Mouse (Mus musculus): Measurements from ENCODE around the gene Adgrv1. TPM values are rescaled to one million over a fixed set of nuclear protein-coding genes. Genes with fewer than 3 reads are reported as not detected.
A peak's percentile ranks its signal among the peaks of the same experiment; 100 is the strongest.
"Not testable (repeated sequence)": the region's sequence is repeated elsewhere in the genome, so short reads cannot be mapped to it uniquely, and the experiment has no call there.

The Adgrv1 gene
- total RNA-seq (2022) = 1 to 10 TPM; 1.6 to 2.9 (median 1.7) TPM

DNA sequence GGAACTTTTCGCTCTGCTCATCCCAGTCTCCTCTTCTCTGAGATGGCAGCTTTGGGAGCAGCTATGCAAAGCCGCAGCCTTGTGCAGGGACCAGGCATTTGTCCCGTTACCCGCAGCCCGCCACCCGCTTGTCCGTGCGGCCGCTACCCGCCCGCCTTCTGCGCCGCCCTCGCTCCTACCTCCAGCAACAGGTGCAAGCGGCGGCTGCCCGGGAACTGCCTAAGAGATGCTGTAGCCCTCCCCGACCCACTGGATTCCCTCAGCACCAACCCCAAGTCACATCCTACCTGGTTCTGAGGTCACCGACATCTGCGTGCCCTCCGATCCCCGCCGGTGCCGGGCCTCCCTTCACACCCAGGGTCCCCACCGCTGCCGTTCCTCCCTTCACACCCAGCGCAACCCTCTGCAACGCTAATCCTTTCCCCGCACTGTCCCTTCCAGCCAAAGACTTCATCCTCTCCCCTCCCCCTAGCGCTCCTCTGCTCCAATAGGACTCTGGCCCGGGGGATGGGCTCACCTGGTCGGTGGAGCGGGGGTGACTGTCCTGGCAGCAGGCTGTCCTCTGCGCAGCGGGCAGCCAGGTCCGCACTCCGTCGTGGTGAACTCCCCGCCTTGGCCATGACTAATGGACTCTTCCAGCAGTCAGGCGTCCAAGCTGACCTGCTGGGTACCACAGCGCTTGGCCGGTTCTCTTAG is at the start of gene Adgrv1:
Gene Adgrv1 (minus strand): TSS at position 435 of the 696 bp plus-strand sequence.
- peak; percentile 74 for DNase-seq

DNA sequence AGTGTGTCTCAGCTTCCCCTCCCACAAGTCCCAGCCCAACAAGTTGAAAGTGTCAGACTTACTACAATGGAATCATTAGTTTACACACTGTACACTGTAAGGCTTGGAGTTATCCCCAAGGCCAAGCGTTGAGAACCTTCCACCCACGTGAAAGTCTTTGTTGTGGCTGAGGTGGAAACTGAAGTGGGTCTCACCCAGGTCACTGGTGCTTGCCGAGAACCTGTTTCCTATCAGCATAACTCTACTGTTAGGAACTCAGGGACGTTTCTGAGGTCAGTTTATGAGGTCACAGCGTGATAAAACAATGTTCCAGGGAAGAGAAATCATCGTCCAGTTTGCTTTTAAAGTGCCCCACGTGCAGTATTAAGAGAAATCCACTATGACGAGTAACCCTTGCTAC is 42.4 kb upstream of the Adgrv1 start:
- no peak for DNase-seq

DNA sequence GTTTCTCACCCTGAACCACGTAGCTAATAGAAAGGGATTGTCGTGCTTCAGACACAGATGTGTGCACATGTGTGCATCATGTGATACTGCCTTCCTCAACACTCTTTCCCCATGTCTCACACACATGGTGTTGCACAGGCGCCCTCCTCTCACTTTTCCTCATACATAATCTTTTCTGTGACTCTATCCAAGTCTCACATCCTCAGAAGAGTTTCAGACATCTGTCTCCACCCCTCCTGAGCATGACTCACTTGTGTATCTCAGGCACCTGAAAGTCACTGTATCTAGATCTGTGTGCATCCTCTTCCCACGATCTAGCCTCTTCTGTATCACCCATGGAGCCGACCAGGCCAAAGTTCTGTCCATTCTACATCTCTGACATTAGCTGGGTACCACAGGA is 34.8 kb upstream of the Adgrv1 start:
- DNase-seq = no peak

DNA sequence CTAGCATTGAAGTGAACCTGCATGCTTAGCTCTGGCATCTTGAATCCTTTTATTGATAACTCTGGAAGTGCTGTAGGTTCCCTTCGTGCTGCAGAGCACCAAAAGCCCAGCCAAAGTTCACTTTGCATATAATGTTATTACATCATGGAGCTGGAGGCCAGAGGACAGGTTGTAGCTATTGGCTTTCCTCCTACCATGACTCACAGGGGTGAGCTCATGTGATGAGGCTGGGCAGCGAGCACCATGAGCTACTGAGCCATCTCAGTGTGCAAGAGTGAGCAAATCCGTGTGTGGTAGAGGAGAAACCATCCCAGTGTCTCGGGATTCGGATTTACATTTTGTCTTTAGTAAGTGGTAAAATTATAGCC is 31.4 kb upstream of the Adgrv1 start:
- DNase-seq = peak; percentile 32

DNA sequence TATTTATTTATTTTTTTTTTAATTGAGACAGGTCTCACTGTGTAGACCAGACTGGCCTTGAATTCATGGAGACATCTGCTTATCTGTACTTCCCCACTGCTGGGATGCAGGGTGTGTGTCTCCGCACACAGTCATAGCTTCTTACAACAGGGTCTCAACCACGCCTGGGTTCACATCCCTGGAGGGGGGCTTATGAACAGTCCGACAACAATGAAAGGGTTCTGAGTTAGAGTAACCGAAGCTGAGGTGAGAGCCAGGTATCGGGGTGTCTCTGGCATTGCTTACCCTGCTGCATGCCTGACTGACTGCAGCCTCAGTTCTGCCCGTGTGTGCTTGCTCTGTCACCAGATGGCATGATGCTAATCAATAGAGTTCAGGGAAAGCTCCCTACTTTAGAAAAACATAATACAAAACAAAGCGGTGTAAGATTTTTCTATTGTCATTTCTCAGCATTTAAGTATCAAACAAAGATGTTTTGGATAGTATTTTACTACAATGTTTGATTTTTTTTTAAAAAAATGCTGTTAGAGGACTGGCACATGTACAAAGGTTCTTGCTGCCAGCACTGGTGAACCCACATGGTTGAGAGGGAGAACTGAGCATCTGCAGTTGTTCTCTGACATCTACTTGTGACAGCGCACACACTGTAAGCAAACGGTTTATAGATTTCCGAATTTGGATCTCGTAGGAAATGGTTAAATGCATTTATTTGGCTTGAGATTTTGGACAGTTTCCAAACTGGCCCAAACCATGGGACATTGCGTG is 30.8 kb upstream of the Adgrv1 start:
- DNase-seq = no peak

DNA sequence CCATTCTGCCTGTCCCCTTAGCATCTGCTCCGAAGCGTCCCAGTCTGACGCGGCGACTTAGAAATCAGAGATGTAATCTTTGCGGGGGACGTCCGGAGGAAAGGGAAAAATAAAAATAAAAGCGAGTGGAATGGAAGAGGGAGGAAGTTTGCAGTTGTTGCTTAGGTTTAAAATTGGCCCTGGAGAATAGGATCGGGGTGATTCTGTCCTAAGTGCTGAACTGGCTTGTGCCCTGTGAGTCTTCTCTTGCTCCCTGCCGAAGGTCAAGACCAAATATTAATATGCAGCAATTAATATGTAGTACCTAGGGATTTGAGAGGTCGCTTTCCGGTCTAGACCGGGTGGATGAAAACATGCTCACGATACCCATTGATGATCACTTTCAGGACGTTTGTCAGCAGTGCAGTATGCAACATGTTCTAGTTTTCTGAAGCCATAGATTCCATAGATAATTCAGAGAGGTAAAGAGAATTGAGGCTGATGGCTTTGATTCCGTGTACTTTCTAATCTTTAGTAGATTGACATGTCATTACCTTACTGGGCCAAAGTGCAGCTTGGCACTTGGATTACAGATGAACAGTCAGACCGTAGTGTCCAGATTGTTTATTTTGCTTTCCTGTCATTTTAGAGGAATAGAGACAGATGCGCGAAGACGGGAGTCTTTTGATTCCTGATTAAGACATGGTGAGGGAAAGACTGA is 25.2 kb upstream of the Adgrv1 start:
- no peak for DNase-seq

DNA sequence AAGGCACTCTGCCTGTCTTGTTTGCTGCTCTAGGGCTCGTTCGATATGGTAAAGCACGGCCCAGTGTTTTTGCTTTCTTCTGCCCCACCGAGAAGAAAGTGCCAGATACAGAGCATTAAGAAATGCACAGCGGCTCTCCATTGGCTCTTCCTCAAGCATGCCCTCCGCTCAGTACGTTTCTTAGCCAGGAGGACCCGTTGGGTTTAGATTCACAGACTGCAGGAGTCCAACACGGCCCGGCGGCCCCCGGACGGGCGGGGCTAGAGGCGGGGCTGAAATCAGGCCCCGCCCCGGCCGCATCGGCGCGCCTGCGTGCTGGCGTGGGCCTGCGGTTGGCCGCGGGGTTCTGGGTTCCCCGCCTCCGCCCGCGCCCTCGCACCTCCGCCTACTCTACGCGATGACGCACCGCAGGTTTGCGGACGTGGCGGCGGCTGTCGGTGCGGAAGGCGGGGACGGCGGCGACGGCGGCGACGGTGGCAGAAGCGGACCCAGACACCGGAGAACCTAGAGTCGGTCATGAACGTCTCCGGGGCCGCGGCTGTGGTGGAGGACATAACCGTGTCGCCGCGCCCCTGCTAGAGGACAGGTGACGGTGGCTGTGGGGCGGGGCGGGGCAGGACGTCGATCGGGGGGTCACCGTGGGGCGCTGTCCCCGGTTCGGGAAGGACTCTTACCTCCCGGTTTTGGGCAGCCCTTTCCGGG is 24.5 kb upstream of the Adgrv1 start, which contains the start of gene Lysmd3:
Gene Lysmd3 (plus strand): TSS at position 313 of the 702 bp plus-strand sequence.
- peak; percentile 86 for DNase-seq

DNA sequence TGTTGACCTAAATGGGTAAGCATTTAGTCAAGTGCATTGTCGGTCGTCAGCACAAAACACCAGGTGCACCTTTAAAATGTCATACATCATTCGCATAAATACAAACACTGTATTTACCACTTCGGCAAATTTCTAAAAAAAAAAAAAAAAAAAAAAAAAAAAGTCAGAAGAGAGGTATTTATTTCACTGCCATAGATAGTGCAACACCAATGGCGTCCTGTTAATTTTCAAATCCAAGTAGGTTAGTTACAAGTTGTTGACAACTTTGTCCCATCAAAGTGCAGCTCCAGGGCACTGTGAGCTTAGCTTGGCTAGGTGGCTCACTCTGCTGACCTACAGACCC is 24.0 kb upstream of the Adgrv1 start:
- DNase-seq = no peak

DNA sequence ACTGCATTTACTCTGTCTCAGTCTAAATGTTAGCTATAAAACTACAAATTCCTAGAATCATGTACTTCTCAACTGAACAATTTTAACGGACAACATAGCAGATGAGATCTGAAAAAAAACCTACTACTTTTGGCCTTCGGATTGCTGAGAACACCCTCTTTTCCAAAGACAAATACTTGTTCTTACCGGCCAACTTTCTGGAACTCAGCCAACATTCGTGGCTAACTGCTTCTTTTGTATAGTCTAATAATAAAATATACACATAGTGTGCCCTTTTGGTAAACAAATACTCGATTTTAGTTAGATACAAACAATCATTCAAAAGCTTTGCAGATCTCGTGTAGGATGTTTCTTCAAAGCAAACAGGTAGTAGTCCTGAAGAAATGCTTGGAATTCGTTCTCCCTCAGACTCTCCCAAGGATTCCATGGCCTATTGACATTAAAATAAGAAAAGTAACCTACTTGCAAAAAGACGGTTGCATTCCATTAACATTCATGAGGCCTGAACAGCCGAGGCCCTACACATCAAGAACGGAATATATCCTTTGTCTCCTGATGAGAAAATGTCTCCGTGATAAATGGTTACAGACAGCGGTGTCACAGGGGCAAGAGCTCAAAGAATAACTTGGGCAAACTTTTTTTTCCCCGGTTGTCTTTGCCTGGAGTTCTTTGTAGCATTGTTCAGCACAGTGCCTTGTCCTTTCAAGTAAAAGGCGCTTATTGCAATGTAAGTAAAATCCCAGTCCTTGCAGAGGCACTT is 23.3 kb upstream of the Adgrv1 start:
- no peak for DNase-seq

DNA sequence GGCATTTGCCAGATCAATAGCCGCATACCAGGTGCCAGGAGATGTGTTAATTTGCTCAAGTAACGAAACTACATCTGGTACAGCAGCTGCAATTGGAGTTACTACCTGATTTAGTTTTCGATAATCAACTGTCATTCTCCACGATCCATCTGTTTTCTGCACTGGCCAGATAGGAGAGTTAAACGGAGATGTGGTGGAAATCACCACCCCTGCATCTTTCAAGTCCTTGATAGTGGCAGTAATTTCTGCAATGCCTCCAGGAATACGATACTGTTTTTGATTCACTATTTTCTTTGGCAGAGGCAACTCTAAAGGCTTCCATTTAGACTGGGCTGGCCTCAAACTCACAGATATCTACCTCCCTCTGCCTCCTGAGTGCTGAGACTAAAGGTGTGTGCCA is 17.4 kb upstream of the Adgrv1 start:
- not testable (repeated sequence) for DNase-seq

DNA sequence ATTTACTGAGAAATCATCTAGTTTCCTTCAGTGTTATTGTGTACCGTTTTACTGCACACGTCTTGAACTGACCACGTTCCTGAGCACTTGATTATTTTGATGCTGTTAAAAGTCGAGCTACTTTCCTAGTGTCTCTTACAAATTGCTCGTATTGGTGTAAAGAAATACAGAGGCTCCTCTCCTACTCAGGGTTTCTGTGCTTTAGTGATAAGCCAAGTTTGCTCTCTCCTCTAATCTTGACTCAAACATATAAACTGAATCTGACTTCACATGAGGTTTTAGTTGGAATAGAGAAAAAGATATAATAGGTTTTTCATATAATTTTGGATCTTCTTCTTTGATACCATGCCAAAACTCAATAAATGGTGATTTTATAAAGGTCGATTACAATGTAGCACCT is 13.4 kb upstream of the Adgrv1 start:
- DNase-seq = no peak

DNA sequence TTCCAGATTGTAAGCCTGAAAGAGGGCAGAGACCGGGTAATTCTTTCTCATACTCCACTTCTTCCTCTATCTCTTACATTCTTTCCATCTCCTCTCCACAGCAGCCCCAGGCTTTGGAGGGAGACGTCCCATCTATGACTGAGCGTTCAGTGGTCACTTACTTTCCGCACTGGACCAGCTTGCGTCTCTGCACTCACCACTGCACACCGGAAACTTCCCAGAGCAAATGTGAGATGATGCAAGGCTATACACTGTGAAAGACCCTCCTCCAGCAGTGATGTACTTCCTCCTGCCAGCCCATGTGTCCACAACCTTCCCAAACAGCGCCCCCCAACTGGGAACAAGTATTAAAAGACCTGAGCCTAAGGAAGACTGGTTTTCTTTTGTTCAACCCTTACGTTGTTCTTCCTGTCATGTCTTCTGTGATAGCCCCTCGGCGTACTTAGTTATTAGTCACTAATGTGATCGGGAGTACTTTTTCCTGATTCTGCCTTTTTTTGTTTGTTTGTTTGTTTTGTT is 11.2 kb upstream of the Adgrv1 start:
- no peak for DNase-seq

DNA sequence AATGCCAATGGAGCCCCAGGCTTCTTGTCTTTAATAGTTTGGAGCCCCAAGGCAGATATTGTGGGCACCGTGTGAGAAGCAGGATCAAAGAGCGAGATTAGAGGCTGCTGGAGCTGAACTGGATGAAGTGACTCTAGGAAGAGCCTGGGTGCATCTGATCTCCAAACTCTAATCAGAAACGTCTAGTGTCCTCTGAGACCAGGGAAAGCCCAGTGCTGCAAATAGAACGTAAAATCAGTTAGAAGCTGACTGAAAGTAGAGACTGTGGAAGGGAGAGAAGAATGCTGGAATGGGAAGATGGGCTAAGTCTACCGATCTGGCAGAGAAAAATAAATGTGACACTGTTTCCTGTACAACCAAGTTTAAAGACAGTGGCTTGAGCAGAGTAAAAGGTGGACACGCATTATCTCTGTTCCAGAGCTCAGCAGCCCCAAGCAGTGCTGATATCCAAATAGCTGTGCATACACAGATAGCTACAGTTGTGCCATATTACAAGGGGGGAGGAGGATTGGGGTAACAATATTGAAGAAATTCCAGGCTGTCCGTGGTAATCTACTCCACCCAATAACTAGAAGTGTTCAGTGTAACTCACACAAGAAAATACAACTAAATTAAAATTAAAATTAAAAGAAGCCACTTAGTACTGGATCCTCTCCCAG is 9.7 kb upstream of the Adgrv1 start:
- DNase-seq = no peak

DNA sequence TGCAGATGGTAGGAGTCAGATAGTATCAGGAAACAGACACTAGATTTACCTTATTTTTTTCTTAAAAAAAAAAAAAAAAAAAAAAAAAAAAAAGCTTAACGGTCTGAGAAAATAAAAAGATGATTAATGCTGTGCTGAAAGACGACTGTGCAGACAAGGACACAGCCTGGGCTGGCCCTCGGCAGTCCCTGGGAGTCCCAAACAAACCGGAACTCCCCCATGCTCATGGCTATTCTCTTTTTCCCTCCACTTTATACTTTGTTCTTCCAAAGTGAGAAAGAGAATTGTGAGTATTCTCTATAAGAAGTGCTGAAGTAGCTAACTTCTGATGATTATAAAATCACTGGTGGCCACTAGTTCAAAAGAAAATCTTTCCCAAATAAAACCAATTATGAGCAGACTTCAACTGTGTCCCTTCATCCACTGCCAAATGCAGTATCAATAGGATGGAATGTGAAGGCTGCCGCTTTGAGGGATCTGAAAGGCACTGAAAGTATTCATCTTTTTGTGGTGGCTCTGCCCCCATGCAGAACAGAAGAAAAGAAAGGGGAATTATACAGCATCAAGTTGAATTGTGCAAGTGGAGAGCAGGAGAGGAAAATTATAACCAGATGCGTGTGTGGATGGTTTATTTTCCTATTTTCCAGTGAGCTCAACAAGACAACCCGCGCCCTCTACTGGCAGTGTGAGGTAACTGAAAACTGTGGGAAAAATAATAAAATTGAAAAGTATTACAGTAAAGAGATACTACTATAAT is 8.5 kb upstream of the Adgrv1 start:
- DNase-seq = no peak

DNA sequence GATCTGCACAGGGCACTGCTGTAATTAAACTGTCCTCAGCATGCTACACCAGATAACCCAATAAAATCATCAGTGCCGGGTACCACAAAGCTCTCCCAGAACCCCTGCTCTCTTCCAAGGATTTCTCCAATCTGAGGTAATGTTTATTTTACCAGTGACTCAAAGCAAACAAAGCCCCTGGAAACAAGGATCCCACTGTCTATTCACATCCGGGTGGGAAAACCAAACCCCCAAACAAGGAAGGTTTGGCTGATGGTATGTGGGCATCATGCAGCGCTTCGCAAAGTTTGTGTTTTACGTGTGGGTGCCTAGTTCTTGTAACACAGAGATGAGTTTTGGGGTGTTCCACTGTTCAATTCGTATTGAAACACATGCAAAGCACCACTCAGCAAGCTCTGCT is 7.9 kb upstream of the Adgrv1 start:
- DNase-seq = no peak

DNA sequence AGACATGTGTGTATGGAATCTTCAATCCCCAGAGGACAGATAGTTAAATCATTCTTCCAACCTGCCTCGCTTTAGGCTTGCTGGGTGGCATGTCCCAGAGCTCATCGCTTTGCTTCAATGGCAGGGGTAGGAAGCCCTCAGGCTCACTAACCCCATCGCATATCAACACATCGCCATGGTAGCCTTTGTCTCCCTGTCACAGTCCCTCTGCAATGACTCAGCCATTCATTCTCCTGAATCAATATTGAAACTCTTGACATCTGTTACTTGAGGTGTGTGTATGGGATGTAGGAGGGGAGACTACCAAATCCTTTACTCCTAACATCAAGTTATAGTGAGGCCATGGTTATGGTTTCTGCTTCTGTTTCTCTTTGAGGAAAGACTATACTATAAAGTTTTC is 6.7 kb upstream of the Adgrv1 start:
- no peak for DNase-seq

DNA sequence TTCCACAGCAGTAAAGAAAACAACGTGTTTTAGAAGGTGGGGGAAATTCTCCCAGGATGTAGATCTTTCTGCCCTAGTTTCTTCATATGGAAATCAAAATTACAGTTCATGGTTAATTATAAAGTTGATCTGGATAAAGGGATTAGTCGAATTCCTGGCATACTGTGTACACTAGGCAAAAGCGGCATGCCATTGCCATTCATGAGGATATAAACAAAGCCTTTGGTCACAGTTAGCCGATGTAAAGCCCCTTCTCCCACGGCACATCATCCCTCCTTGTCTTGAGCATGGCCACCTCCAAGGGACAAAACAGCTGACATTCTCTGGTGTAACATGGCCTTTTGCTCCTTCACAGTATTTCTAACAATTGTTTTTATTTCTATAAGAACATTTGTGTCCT is 2.4 kb downstream of the Adgrv1 start:
- no peak for DNase-seq

DNA sequence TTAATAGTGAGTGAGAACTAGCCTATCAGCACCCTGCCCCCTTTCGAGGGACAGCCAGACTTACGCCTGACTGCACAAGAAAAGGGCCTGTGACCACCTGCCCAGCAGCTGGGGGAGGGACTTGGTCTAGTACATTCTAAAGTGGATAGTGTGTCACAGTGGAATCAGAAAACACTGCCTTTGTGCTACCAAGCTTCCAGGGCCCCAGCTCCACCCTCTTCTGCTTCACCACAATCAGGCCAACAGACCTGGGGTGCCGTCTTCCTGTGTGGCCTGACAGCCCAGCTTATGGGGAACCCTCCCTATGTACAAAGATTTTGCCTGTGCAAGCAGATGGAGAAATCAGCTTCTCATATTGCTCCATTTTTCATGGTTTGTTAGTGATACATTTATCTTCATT is 3.6 kb downstream of the Adgrv1 start:
- no peak for DNase-seq

DNA sequence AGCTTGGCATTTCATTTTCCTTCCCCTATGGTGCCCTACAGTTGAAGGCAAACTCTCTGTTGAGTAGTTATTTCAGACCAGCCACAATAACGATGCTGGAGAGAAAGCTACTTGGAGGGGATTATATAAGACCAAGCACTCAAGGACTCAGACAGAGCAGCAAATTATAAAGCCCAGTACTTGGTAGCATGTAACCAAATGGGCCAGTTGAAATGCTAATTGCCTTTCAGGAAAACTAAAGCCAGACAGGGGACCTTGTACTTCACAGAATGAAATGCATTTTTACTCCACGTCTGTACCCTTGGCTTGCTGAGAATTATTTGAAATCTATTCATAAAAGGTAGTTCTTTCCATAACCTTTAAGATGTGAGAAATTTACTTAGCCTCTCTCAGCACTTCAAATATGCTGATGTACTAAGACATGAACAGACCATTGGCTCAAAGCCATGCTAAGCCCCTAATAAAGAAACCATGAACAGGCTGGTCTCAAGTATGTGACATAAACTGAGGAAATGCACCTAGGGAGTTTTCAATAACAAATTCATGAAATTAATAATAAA is 4.2 kb downstream of the Adgrv1 start:
- DNase-seq = no peak

DNA sequence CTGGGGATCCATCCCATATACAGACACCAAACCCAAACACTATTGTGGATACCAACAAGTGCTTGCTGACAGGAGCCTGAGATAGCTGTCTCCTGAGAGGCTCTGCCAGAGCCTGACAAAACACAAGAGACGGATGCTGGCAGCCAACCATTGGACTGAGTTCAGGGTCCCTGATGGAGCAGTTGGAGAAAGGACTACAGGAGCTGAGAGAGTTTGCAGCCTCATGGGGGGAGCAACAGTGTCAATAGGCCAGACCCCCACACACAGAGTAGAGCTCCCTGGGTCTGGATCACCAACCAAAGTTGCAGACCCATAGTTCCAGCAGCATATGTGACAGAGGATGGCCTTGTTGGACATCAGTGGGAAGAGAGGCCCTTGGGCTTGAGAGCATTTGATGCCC is 5.1 kb downstream of the Adgrv1 start:
- DNase-seq = not testable (repeated sequence)

Data from adrenal gland, adult 8-10 months (tissue).